Mouse (Mus musculus) urinary bladder, postnatal 14 days (tissue): ENCODE measurements around the gene Alox12.

ENCODE experiments used
- DNase-seq: peaks from one replicate; pipeline ENCODE4 v3.0.0; 2021; ENCODE audit warnings: low spot score

Gene Alox12

GRCm38 (mm10) chr11:70254931-70255531 lies at the start of gene Alox12:
Gene Alox12, minus strand, starts transcription at chr11:70255353.
- peak; percentile 79 for DNase-seq

DNA sequence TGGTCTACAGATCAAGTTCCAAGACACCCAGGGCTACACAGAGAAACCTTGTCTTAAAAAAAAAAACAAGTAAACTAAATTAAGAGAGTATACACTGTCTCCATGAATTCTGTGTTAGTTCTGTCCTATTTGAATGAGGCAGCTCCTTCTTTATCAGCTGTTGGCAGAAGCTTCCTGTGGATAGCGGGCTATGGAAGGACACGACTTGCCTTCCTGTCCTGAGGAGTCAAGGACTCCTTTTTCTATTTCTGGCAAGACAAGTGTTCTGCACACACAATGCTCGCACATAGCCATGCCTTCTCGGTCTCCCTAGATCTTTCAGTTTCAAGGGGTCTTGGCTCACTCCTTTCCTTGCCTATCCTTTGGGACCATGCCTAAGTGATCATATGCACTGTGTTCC lies 47.1 kb upstream of the Alox12 start:
- DNase-seq = no peak

- no peak for DNase-seq
Measured at GRCm38 (mm10) chr11:70297836-70298454, 42.8 kb upstream of the Alox12 start.

DNA sequence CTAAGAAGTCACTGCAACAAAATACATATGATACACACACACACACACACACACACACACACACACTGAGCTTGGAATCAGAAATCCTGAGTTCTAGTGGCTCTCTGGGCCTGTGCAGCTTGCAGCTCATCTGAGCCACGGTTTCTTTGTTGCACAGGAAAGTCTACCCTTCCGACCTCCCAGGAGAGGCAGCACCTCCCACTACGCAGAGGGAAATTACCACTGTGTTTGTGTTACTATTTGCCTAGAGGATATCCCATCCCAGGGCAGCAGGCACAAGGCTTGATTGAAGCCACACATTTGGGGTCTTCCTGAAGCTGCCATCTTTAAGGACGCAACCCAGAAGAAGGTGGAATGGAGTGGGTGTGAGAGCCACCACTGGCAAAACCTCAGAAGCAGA lies 42.3 kb upstream of the Alox12 start:
- no peak for DNase-seq

DNA sequence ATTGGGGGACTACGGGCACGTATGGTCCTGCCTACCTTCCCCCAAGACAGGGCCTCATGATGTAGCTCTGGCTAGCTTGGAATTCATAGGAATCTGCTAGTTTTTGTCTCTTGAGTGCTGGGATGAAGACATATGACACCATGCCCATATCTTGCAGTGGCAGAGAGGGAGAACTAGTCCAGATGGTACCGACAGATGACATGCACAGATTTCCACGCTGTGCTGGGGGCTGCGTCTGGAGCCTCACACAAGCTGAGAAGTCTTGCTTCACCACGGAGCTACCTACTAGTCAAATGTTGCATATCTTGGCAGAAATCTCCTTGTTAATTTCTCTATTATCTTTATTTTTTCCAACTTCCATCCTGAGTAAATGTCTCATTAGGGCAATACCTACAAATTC lies 38.7 kb upstream of the Alox12 start:
- no peak for DNase-seq

DNA sequence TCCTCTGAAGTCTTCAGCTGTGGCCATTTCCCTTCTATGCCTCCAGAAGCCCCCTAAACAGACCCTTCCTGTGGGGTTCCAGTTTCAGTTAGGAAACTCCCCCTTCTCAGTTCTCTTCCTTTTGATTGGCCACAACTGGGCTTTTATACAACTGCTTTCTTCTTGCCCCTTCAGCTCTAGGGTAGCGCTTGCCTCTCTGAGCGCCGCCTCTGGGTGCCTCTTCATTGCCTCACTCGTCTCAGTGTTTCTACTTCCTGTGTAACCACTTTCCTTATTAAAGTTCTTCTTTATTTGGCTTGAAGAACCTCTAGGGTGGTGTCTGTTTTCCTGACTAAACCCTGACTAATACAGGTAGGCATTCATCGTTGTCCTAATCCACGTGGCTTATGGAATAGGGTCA lies 36.1 kb upstream of the Alox12 start:
- no peak for DNase-seq

DNA sequence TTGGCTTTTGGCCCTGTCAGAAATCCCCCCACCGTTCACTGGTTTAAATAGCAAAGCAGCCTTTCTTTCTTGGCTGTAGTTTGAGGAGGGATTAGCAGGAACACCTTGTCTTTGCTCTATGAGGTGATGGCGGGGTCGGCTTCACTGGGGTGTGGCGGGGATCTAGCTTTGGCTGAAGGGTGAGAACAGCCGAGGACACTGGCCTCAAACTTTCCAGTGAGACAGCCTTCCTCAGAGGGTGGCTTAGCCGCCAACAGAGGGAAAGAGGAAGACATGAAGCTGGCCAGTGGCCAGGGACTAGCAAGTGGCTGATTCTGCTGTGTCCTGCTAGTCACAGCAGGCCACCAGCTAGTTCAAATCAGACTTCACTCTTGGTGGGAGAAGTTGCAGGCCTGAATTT lies 34.1 kb upstream of the Alox12 start:
- DNase-seq = peak; percentile 41

- DNase-seq = peak; percentile 70
Measured at GRCm38 (mm10) chr11:70288102-70288501, 32.9 kb upstream of the Alox12 start.

GRCm38 (mm10) chr11:70285686-70286085 lies 30.5 kb upstream of the Alox12 start:
- no peak for DNase-seq

DNA sequence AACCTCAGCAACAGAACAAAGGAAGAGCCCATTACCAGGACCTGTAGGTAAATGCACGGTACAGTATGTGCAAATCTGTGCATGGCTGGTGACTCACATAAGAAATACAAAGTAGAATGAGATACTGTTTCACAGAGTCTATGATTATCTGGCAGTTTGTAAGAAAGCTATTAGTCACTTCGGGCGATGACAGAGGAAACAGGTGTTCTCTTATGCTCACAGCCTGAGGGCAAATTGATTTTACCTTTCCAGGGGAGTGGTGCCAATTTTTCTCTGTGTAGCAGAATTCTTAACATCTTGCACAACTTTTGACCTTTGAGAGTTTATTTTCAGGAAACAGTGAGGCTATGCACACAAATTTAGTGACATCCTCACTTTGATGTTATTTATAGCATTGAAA lies 29.6 kb upstream of the Alox12 start:
- DNase-seq = no peak

GRCm38 (mm10) chr11:70283666-70284065 lies 28.5 kb upstream of the Alox12 start:
- DNase-seq = no peak

DNA sequence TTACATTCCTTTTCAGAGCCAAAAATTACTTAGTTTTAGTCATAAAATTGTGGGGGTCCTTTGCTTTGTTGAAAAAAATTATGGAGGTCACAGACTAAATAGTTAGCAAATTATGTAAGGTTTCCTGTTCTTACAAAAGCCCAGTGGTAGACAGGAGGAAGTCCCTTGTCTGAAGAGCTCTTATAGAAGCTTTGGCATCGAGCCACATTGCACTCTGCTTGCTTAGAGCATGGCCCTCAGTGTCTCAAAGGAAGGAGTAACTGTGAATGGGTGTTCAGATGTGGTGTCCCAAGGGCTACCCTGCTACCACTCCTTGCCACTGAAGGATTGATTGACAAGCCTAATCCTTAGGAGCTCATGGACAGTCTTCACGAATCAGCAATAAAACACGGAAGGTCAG lies 25.3 kb upstream of the Alox12 start:
- DNase-seq = peak; percentile 28

GRCm38 (mm10) chr11:70278961-70279360 lies 23.8 kb upstream of the Alox12 start:
- DNase-seq = no peak

DNA sequence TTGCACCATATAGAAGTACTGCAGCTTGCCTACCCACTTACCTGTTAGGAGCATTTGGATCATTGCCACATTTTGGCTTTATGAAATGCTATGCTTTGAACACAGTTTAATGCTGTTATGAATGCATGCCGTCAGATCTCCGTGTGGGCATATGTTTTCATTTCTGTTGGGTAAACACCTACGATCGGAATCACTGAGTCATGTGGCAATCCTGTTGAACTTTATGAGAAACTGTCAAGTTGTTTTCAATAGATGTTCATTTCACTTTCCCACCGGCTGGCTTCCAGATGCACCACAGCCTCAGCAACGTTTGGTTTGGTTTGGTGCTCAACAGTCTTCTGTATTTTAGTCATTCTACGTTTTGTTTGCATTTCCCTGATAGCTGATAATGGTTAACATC lies 16.5 kb upstream of the Alox12 start:
- DNase-seq = no peak

GRCm38 (mm10) chr11:70266405-70266804 lies 11.3 kb upstream of the Alox12 start:
- DNase-seq = no peak

DNA sequence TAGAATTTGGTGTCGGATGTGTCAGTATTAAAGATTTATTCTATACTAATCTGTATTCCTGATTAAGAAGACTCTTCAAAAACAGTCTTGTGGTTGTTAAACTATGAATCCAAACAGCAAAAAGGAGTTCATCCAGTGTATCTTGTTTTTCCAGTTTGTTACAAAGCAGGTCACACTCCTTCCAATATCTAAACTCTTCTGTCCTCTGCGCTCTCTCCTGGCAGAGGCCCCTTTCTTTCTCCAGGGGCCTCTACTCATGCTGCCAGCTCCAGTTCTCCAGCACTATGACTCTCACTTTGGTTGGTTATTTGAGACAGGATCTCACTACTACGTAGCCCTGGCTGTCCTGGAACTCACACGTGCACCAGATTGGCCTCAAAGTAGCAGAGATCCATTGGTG lies 10.7 kb upstream of the Alox12 start:
- no peak for DNase-seq

DNA sequence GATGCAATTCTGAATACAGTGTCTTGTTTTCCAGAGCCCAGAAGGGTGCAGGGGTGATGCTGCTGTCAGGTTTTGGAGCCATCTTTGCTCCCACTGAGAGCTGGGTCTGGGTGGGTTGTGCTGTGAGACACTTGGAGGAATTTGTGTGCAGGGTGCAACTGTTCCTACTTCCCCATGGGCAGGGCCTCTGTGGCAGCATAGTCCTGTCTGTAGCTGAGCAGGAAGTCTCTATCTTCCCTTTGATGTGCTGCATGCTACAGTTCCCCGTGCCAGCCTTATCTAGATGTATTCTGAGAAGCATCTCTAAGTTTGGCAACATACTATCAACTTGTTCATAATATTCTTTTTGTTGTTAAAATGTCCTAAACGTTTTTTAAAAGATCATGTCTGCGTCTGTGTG lies 10.1 kb upstream of the Alox12 start:
- no peak for DNase-seq

DNA sequence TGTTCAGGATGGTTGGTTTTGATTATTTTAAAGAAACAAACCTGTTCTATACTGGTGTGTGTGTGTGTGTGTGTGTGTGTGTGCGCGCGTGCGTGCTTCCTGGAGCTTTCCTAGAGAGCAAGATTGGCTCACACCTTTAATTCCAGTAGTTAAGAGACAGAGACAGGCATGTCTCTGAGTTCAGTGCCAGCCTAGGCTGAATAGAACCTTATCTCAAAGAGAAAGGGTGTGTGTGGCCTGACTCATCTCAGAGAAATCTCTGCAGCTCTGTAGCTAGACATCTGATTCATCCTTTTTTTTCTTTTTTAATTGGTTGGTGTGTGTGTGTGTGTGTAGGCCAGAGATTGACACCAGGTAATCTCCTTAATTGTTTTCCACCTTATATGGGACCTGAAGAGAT lies 3.9 kb upstream of the Alox12 start:
- DNase-seq = no peak

DNA sequence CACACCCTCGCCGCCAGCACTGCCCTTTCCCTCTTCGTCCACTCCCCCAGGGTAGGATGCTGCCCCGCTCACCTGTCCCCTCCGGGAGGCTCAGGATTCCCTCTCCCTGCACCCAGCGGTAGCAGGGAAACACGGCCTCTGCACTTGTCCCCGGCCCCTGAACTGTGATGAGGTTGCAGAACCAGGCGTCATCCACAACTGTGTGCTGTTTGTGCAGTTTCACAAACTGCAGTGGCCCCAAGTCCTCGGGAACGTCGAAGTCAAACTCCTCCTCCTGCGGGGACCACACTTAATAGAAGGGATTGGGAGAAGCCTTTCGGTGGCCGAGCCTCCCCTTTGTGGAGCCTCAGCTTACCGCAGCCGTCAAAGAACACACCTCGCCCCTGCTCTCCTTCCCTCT lies 816 bp downstream of the Alox12 start:
- DNase-seq = no peak

DNA sequence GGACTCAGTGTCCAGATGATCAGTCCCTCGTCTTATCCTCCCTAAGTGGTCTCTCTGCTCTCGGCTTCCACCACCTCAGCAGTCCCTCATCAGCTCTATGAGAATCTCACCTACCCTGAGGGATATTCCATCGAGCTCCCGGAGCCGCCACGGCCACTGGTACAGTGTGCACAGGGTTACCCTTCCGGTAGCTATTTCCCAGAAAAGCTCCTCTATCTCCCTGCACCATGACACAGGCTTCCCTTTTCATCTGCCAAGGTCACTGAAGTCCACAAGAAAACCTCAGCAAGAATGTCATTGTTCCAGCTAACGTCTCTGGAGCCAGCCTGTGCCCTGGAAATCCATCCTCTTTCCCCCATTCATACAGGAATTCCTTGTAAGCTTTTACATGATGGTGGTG lies 3.3 kb downstream of the Alox12 start:
- DNase-seq = no peak

DNA sequence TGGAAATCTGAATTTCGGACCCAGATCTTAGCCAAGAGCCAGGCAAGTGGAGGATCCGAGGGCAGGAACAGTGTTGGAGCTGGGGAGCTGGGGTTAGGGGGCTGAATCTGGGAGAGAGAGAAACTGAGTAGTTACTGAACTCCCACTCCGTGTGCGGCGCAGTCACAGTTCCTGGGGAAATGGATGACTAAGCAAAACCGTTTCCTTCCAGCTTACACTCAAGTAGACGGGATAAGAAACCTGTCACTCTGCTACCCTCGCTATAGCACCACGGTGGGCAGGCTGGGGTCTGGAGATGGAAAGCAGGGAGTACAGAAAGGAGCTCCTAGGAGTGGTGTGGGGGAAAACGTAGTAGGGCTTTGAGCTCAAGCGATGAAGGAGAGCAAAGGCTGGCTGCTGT lies 5.0 kb downstream of the Alox12 start:
- DNase-seq = no peak

GRCm38 (mm10) chr11:70247136-70247845 lies 7.9 kb downstream of the Alox12 start:
- peak; percentile 79 for DNase-seq

- no peak for DNase-seq
Measured at GRCm38 (mm10) chr11:70242591-70242990, 12.6 kb downstream of the Alox12 start.
